Mouse (Mus musculus) heart, embryonic 15.5 days (tissue): ENCODE results near the gene Pgc. TPM values are rescaled to one million over a fixed set of nuclear protein-coding genes. Genes with fewer than 3 reads are reported as not detected.

Source experiments
- ATAC-seq: fragments of 200-750 bp; cut with Nextera tagmentation; replicated peaks from 2 replicates; pipeline ENCODE4 v1.8.0; 2017; ENCODE audit warnings: low read depth, moderate TSS enrichment; ENCODE audit not compliant: insufficient number of reproducible peaks, insufficient read depth, low FRiP score
- H3K27ac ChIP-seq: fragments of 300-500 bp; sonication (generic); 2 replicates; pipeline ENCODE4 v1.5.1; 2015; ENCODE audit warnings: mild to moderate bottlenecking, inconsistent platforms
- H3K27me3 ChIP-seq: fragments of 300-500 bp; sonication (generic); 2 replicates; pipeline ENCODE4 v1.6.1; 2015; ENCODE audit warnings: inconsistent platforms
- H3K36me3 ChIP-seq: fragments of 300-500 bp; sonication (generic); 2 replicates; pipeline ENCODE4 v1.6.1; 2015; ENCODE audit warnings: mild to moderate bottlenecking, inconsistent platforms
- H3K4me1 ChIP-seq: fragments of 300-500 bp; sonication (generic); replicated peaks from 2 replicates; pipeline ENCODE4 v1.6.1; 2015; ENCODE audit warnings: inconsistent platforms
- H3K4me2 ChIP-seq: fragments of 300-500 bp; sonication (generic); 2 replicates; pipeline ENCODE4 v1.6.1; 2015; ENCODE audit warnings: inconsistent platforms, mild to moderate bottlenecking, moderate library complexity
- H3K4me3 ChIP-seq: fragments of 300-500 bp; sonication (generic); 2 replicates; pipeline ENCODE4 v1.5.1; 2015; ENCODE audit warnings: mild to moderate bottlenecking, inconsistent platforms
- H3K9ac ChIP-seq: fragments of 300-500 bp; sonication (generic); 2 replicates; pipeline ENCODE4 v1.6.1; 2015; ENCODE audit warnings: mild to moderate bottlenecking, inconsistent platforms
- H3K9me3 ChIP-seq: fragments of 300-500 bp; sonication (generic); replicated peaks from 2 replicates; pipeline ENCODE4 v1.6.1; 2016; ENCODE audit warnings: inconsistent platforms
- WGBS: fragments of 180-500 bp; shearing (Covaris S2); methylation state at CpG from one replicate; pipeline ENCODE4 v1.1.7; 2015; ENCODE audit warnings: mixed read lengths; 5-methylcytosine and 5-hydroxymethylcytosine counted together
- polyA plus RNA-seq: library from polyadenylated mRNA; unstranded; fragments of >200 nt; fragmentation: Nextera tagmentation; extraction: Ambion mirVana; gene quantifications from 2 replicates; pipeline ENCODE4 v1.2.1, GENCODE M21; 2015

Pgc gene
- polyA plus RNA-seq, 1 experiment from 2014 or later, result 0.40 TPM

DNA sequence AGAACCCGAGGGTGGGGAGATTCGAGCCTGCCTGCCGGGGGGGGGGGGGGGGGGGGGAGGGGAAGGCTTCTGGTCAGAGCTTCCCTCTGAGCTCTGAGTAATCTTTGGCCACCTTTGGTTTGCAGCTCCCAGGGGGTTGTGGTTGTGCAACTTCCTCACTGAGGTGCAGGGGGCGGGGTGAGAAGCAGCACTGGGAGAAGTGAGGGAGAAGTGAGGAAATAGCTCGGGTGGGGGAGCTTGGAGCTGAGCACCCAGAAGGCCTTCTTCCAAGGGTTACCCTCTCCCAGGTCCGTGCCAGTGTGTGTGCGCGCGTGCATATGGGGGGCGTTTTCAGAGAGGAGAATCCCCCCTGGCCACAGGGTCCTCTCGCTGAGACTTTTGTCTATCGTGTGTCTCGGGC is 27.6 kb downstream of the Pgc start:
- Histone ChIP-seq H3K4me1 (peaks cover 47% of the 10 kb centered on the region), H3K27ac (no peak overlapping the region), H3K9ac (no peak overlapping the region), H3K4me3 (no peak overlapping the region), H3K36me3 (no peaks in the 10 kb centered on the region), H3K27me3 (no peaks in the 10 kb centered on the region), H3K9me3 (no peaks in the 10 kb centered on the region), H3K4me2 (no peak overlapping the region)
- ATAC-seq, result no peak
- WGBS, result 71% methylated on average over 11 of the region's 13 CpGs

DNA sequence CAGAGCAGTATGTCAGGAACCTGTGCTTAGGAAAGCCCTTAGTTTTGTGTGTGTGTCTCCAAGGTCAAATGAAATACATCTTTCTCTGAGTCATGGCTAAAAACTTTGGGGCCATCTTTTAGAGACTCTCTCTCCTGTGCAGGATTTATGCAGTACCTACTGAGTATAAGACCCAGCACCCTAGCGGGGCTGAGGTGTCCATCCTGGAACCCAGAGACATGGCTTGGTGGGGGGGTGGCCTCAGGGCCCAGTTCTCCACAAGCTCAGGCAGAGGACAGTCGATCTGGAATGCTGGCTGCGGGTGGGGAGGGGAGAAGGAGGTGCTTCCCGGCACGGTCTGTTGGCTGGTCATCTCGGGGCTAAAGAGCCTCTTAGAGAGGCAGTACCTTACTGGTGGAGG is 29.7 kb downstream of the Pgc start:
- Histone ChIP-seq H3K4me1 (peaks cover 59% of the 10 kb centered on the region), H3K36me3 (no peaks in the 10 kb centered on the region), H3K4me2 (no peak overlapping the region), H3K9me3 (no peaks in the 10 kb centered on the region), H3K27ac (peak overlapping the region; percentile 69), H3K9ac (no peak overlapping the region), H3K4me3 (no peak overlapping the region), H3K27me3 (no peaks in the 10 kb centered on the region)
- WGBS, result 16% methylated on average over 6 of the region's 6 CpGs
- ATAC-seq, result no peak

GRCm38 (mm10) chr17:47757056-47757610 is 30.5 kb downstream of the Pgc start:
- Histone ChIP-seq H3K4me2 (no peak overlapping the region), H3K4me1 (peaks cover 62% of the 10 kb centered on the region), H3K27me3 (no peaks in the 10 kb centered on the region), H3K9me3 (no peaks in the 10 kb centered on the region), H3K27ac (peak overlapping the region; percentile 69), H3K9ac (no peak overlapping the region), H3K36me3 (no peaks in the 10 kb centered on the region), H3K4me3 (no peak overlapping the region)
- no peak for ATAC-seq
- 80% methylated on average over 7 of the region's 7 CpGs for WGBS

DNA sequence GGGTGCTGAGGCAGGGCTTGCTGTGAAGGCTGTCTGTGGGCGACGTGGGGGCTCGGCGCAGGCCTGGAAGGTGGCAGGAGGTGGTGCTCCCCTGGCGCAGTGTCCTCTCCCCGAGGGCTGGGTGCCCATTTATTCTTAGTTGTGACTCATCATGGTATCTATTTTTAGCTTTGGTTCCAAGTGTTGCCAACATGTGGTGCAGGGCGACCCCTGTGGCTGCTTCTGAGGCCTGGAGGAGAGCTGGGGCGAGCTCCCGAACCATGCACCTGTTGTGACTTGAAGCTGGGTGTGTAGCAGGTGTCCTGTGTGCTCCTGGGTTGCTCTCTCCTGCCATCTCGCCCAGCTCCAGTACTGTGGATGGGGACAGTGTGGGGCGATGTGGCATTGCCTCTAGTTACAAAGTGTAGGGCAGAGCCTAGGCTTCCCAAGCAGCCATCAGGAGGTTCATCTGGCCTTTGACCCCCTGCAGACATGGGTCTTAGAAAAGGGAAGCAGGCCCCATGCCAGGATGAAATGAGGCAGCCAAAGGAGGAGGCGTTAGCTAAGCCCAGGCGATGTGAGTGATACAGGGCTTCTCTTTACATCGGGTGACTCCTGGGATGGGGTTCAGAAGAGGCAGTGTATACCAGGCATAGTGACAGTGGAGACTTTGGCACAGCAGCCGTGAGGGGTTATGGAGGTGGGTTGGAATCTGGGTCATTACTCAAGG is 33.2 kb downstream of the Pgc start:
- Histone ChIP-seq H3K4me2 (peak overlapping the region; percentile 53), H3K27ac (peak overlapping the region; percentile 72), H3K9ac (peak overlapping the region; percentile 30; the same call in 1 of the 2 replicates), H3K4me3 (no peak overlapping the region), H3K4me1 (peaks cover 64% of the 10 kb centered on the region), H3K27me3 (no peaks in the 10 kb centered on the region), H3K36me3 (no peaks in the 10 kb centered on the region), H3K9me3 (no peaks in the 10 kb centered on the region)
- 46% methylated on average over 15 of the region's 15 CpGs for WGBS
- peak; percentile 63 for ATAC-seq

GRCm38 (mm10) chr17:47762028-47762427 is 35.4 kb downstream of the Pgc start:
- peak overlapping the region; percentile 38 for H3K9ac ChIP-seq
- WGBS, result 70% methylated on average over 7 of the region's 7 CpGs
- no peaks in the 10 kb centered on the region for H3K9me3 ChIP-seq
- no peaks in the 10 kb centered on the region for H3K36me3 ChIP-seq
- peak overlapping the region; percentile 95 for H3K27ac ChIP-seq
- no peak overlapping the region for H3K4me3 ChIP-seq
- H3K4me2 ChIP-seq, result no peak overlapping the region; the same call in 1 of the 2 replicates
- no peaks in the 10 kb centered on the region for H3K27me3 ChIP-seq
- ATAC-seq, result no peak
- peaks cover 54% of the 10 kb centered on the region for H3K4me1 ChIP-seq

DNA sequence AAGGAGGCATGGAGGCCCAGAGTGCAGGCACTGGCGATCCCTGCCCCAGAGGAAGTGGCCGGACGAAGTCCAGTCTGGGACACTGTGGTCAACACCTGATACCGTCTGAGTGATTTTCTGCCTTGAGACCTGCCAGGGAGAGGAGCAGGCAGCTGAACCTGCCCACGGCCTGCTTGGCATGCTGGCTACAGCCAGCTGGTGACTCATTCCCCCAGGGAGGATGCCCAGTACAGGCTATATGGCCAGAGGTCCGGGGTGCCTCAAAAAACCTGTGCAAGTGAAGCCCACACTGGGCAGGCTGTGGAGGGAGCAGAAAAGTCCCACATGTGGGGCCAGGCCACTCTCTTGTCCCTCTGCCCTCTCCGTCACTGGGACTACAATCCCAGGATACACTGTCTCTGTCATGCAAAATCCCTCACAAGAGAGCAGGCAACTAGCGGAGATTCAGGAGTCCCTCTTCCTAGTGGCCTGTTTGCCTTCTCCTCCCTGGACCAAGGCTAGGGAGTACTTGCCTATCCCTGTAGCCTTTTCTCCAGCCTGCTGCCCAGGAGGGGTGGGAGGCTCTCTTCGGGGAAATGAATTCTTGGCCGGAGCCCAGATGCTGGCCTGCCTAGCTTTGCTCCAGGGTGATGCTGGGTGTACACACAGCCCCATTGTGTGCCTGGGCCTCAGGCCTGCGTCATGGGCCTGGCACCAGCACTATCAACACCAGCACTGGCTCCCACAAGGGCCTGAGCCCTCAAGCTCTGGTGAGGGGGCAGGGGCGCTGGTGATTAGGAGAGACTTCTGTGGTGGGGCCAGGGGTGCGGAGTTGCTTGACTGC is 36.1 kb downstream of the Pgc start:
- Histone ChIP-seq H3K4me1 (peaks cover 54% of the 10 kb centered on the region), H3K27ac (peak overlapping the region; percentile 95), H3K9ac (peak overlapping the region; percentile 38), H3K27me3 (no peaks in the 10 kb centered on the region), H3K4me3 (no peak overlapping the region), H3K4me2 (peak overlapping the region; percentile 27), H3K36me3 (no peaks in the 10 kb centered on the region), H3K9me3 (no peaks in the 10 kb centered on the region)
- peak; percentile 89 for ATAC-seq
- 30% methylated on average over 13 of the region's 13 CpGs for WGBS

- H3K27me3 ChIP-seq, result no peaks in the 10 kb centered on the region
- H3K9ac ChIP-seq, result no peak overlapping the region
- no peak overlapping the region for H3K27ac ChIP-seq
- no peaks in the 10 kb centered on the region for H3K9me3 ChIP-seq
- WGBS, result 72% methylated on average over 4 of the region's 4 CpGs
- H3K4me1 ChIP-seq, result peaks cover 46% of the 10 kb centered on the region
- no peak overlapping the region for H3K4me2 ChIP-seq
- H3K36me3 ChIP-seq, result no peaks in the 10 kb centered on the region
- no peak for ATAC-seq
- no peak overlapping the region for H3K4me3 ChIP-seq
These were observed 39.3 kb downstream of the Pgc start for GRCm38 (mm10) chr17:47765986-47766385.

DNA sequence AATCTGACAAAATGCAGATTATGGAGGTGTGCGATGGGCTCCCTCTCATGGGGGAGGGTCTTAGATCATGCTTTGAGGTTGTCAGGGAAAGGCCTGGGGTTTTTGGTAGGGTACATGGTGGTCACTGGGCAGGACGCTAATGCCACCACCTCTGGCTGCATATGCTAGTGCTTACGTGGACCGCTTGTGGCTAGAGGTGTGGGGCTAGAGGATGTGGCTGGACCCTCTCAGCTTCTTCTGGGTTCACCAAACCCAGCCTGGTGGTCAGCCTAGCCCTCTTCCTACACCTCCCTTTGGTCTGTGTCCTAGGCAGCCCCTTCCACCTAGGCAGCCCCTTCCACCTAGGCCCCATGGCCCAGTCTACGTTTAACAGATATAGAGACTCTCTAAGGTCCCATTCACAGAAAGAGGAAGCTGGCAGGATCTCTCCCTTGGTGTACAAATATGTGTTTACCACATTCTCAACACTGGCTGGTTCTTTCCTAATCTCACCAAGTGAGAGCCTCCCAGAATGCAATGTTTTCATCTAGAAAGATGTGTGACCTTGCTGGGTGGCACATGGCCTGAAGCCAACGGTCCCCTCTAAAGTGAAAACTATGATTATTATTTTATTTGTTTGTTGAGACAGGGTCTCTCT is 39.9 kb downstream of the Pgc start:
- no peak for ATAC-seq
- Histone ChIP-seq H3K4me3 (no peak overlapping the region), H3K4me1 (peaks cover 45% of the 10 kb centered on the region), H3K4me2 (no peak overlapping the region), H3K9me3 (no peaks in the 10 kb centered on the region), H3K27ac (no peak overlapping the region), H3K9ac (no peak overlapping the region), H3K36me3 (no peaks in the 10 kb centered on the region), H3K27me3 (no peaks in the 10 kb centered on the region)
- WGBS, result 84% methylated on average over 6 of the region's 6 CpGs

DNA sequence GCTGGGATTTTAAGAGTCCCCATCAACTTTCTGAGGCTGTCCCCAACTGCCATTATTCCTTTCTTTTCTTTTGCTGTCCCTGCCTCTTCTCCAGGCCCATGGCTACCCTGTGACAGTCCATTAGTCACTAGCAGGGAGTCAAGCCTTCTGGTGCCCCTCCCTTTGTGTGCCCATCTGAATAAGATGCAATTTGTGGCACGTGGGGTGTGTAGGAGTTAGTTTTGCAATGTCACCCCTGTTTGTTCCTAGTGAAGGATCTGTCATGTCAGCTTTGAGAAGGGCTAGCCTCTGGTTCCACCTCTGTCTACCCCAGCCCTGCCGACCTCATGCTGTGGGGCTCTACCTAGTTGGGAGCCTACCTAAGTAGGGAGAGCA is 40.4 kb downstream of the Pgc start:
- Histone ChIP-seq H3K36me3 (no peaks in the 10 kb centered on the region), H3K4me2 (no peak overlapping the region), H3K9me3 (no peaks in the 10 kb centered on the region), H3K4me3 (no peak overlapping the region), H3K27ac (no peak overlapping the region), H3K4me1 (peaks cover 42% of the 10 kb centered on the region), H3K9ac (no peak overlapping the region), H3K27me3 (no peaks in the 10 kb centered on the region)
- no peak for ATAC-seq
- WGBS, result 71% methylated on average over 2 of the region's 2 CpGs

- Histone ChIP-seq H3K4me3 (no peak overlapping the region), H3K4me1 (peaks cover 37% of the 10 kb centered on the region)
- no peak for ATAC-seq
These were observed 41.0 kb downstream of the Pgc start for GRCm38 (mm10) chr17:47767456-47768141.

More at GRCm38 (mm10) chr17:47767456-47768141, 41.0 kb downstream of the Pgc start:
- Histone ChIP-seq H3K27me3 (no peaks in the 10 kb centered on the region), H3K9ac (no peak overlapping the region), H3K36me3 (no peaks in the 10 kb centered on the region), H3K4me2 (no peak overlapping the region), H3K27ac (no peak overlapping the region), H3K9me3 (no peaks in the 10 kb centered on the region)
- 48% methylated on average over 15 of the region's 17 CpGs for WGBS
